Mouse (Mus musculus) lung, embryonic 14.5 days (tissue): ENCODE results near the gene Gpat3. TPM values are rescaled to one million over a fixed set of nuclear protein-coding genes. Genes with fewer than 3 reads are reported as not detected.

Experiments
- ATAC-seq: fragments of 200-750 bp; cut with Nextera tagmentation; 2 replicates; pipeline ENCODE4 v1.8.0; 2017; ENCODE audit warnings: mild to moderate bottlenecking, moderate TSS enrichment, moderate library complexity; ENCODE audit not compliant: insufficient read depth
- DNase-seq: peaks from one replicate; pipeline ENCODE4 v3.0.0-alpha.2; 2015
- H3K27ac ChIP-seq: fragments of 300-500 bp; sonication (generic); 2 replicates; pipeline ENCODE4 v1.5.1; 2014; ENCODE audit warnings: low read depth, mild to moderate bottlenecking, moderate library complexity
- H3K27me3 ChIP-seq: fragments of 300-500 bp; sonication (generic); 2 replicates; pipeline ENCODE4 v1.6.1; 2014; ENCODE audit warnings: low read length, control low read depth; ENCODE audit not compliant: insufficient read depth
- H3K36me3 ChIP-seq: fragments of 300-500 bp; sonication (generic); 2 replicates; pipeline ENCODE4 v1.6.1; 2014; ENCODE audit warnings: control low read depth; ENCODE audit not compliant: insufficient read depth
- H3K4me1 ChIP-seq: fragments of 300-500 bp; sonication (generic); 2 replicates; pipeline ENCODE4 v1.6.1; 2014; ENCODE audit warnings: antibody characterized with exemption, control low read depth; ENCODE audit not compliant: insufficient read depth
- H3K4me2 ChIP-seq: fragments of 300-500 bp; sonication (generic); 2 replicates; pipeline ENCODE4 v1.6.1; 2014; ENCODE audit warnings: mild to moderate bottlenecking
- H3K4me3 ChIP-seq: fragments of 300-500 bp; sonication (generic); 2 replicates; pipeline ENCODE4 v1.5.1; 2014; ENCODE audit warnings: low read depth, low read length
- H3K9ac ChIP-seq: fragments of 300-500 bp; sonication (generic); 2 replicates; pipeline ENCODE4 v1.6.1; 2014
- H3K9me3 ChIP-seq: fragments of 300-500 bp; sonication (generic); 2 replicates; pipeline ENCODE4 v1.6.1; 2016; ENCODE audit warnings: low read depth, low read length, control low read depth
- CTCF ChIP-seq: IDR thresholded peaks from 2 replicates; pipeline ENCODE4 v1.5.1; 2016; ENCODE audit warnings: antibody characterized with exemption, low read depth
- WGBS: fragments of 180-500 bp; shearing (Covaris S2); extraction: QIAGEN DNeasy Blood & Tissue Kit; methylation state at CpG from one replicate; pipeline ENCODE4 v1.1.7; 2014; 5-methylcytosine and 5-hydroxymethylcytosine counted together
- polyA plus RNA-seq: library from polyadenylated mRNA; unstranded; fragments of >200 nt; fragmentation: Nextera tagmentation; extraction: Ambion mirVana; gene quantifications from 2 replicates; pipeline ENCODE4 v1.2.1, GENCODE M21; 2014

Gene Gpat3
- polyA plus RNA-seq, 1 experiment from 2014 or later = 0.63 TPM

DNA sequence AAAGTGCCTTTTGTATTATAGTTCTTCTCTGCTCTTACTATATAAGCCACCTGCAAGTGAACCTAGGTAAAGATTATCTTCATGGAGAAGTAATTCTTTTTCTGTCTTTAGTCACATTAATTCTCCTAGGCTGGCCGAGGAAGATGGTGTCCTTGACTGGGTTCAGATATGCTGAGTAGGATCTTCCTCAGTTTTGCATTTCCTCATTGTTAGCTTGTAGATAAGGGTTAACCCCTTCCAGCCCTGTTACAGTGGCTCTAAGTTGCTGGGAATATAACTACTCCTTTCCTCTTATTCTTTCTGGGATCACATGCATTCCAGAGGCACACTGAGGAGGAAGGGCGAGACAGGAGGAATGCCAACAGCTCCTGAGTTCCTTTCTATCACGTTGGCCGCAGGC, 15.6 kb downstream of the Gpat3 start:
- H3K9me3 ChIP-seq = no peaks in the 10 kb centered on the region
- WGBS = 32% methylated on average over 4 of the region's 4 CpGs

DNA sequence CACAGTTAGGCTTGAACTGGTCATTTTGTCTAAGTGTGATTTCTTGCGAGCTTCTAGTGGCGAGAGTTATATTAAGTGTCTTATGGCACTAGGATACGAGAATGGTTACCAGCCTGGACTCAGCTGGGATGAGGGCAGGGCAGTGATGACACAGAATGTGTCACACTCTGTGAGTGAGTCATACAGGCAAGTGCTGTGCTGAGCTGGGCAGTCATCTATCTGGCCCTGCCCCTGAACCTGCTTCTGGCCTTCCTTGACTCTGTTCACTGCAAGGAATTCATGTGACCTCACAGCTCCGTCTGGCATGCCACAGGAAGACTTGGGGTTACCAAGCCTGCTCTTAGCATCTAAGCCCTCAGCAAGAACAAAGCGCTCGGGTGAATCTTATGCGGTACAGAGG, 16.3 kb downstream of the Gpat3 start:
- ATAC-seq = no peak
- no peak overlapping the region for H3K27ac ChIP-seq
- WGBS = 73% methylated on average over 7 of the region's 7 CpGs

More for the DNA sequence above, 15.6 kb downstream of the Gpat3 start:
- no peak overlapping the region for H3K4me3 ChIP-seq
- ATAC-seq (peak; percentile 41; the same call in 1 of the 2 replicates), DNase-seq (no peak)
- no peak overlapping the region for H3K9ac ChIP-seq
- H3K4me2 ChIP-seq = no peak overlapping the region
- H3K27me3 ChIP-seq = no peaks in the 10 kb centered on the region
- no peak for TF ChIP-seq CTCF
- H3K27ac ChIP-seq = no peak overlapping the region
- no peaks in the 10 kb centered on the region for H3K4me1 ChIP-seq
- no peaks in the 10 kb centered on the region for H3K36me3 ChIP-seq

DNA sequence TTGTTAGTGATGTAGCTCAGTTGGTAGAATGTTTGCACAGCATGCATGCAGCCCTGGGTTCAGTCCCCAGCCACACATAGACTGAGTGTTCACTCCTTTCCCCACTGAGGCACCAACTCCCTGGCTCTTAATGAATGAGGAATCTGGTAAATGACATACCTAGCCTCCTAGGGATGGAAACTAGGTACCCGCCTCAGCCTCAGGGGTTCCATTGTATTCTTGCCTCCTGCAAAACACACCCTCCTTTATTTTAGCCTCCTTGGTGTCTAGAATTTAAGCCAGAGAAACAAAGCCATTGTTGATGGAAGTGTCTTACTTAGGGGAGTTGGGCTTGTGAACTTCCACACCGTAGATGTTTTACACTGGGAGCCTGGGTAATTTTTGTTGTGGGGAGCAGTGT, 17.6 kb downstream of the Gpat3 start:
- Histone ChIP-seq H3K4me2 (no peak overlapping the region), H3K4me1 (no peaks in the 10 kb centered on the region), H3K36me3 (no peaks in the 10 kb centered on the region), H3K27ac (no peak overlapping the region), H3K4me3 (no peak overlapping the region), H3K9me3 (no peaks in the 10 kb centered on the region), H3K9ac (no peak overlapping the region), H3K27me3 (no peaks in the 10 kb centered on the region)
- ATAC-seq = no peak
- DNase-seq = no peak
- TF ChIP-seq CTCF = no peak
- 81% methylated on average over 2 of the region's 2 CpGs for WGBS

More for the DNA sequence above, 16.3 kb downstream of the Gpat3 start:
- no peak for TF ChIP-seq CTCF
- Histone ChIP-seq H3K4me3 (no peak overlapping the region), H3K27me3 (no peaks in the 10 kb centered on the region), H3K9ac (no peak overlapping the region), H3K4me2 (no peak overlapping the region), H3K36me3 (no peaks in the 10 kb centered on the region), H3K9me3 (no peaks in the 10 kb centered on the region), H3K4me1 (no peaks in the 10 kb centered on the region)
- no peak for DNase-seq

DNA sequence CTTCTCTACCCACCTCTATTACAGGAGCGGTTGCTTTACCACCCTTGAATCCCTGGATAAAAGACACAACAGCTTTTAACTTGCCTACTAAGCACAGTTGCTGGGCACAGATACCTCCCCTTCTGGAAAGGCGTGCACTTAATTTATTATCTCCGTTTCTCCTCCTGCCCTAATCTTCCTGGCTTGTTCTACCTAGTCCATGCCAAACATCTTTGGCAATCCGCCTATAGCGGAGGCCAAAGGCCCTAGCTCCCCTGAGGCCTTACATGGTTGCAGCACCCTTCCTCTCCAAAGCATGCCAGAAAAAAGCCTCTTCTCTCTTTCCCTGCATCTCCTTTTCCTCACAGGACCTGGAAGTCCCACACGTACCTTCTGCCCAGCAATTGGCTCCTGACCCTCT, 18.9 kb downstream of the Gpat3 start:
- H3K4me2 ChIP-seq = no peak overlapping the region
- no peak overlapping the region for H3K27ac ChIP-seq
- no peaks in the 10 kb centered on the region for H3K36me3 ChIP-seq
- H3K4me3 ChIP-seq = no peak overlapping the region
- no peak overlapping the region for H3K9ac ChIP-seq
- no peak for TF ChIP-seq CTCF
- ATAC-seq (no peak), DNase-seq (no peak)
- no peaks in the 10 kb centered on the region for H3K27me3 ChIP-seq
- 76% methylated on average over 6 of the region's 6 CpGs for WGBS
- no peaks in the 10 kb centered on the region for H3K4me1 ChIP-seq
- H3K9me3 ChIP-seq = no peaks in the 10 kb centered on the region

DNA sequence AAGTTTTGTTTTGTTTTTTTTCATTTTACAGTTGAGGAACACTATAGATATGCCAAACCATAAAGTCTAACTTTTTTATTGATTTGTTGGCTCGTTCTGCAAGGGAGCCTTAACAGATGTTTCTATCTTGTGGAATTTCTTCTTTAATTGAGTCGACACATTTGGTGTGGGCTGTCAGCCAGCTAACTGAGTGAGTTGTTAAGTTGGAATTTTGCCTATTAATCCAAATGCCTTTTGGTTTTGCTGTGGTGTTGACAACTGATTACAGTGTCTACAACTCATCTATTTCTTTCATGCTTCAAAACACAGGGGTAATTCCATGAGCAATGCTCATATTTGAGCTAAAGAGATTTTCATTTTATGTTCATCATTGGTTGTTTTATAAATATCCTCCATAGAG, 20.7 kb downstream of the Gpat3 start:
- Histone ChIP-seq H3K4me2 (no peak overlapping the region), H3K9ac (no peak overlapping the region), H3K27me3 (no peaks in the 10 kb centered on the region), H3K27ac (no peak overlapping the region), H3K4me1 (no peaks in the 10 kb centered on the region), H3K9me3 (no peaks in the 10 kb centered on the region), H3K36me3 (no peaks in the 10 kb centered on the region), H3K4me3 (no peak overlapping the region)
- 46% methylated on average over 2 of the region's 2 CpGs for WGBS
- no peak for TF ChIP-seq CTCF
- ATAC-seq (no peak), DNase-seq (peak; percentile 18)

DNA sequence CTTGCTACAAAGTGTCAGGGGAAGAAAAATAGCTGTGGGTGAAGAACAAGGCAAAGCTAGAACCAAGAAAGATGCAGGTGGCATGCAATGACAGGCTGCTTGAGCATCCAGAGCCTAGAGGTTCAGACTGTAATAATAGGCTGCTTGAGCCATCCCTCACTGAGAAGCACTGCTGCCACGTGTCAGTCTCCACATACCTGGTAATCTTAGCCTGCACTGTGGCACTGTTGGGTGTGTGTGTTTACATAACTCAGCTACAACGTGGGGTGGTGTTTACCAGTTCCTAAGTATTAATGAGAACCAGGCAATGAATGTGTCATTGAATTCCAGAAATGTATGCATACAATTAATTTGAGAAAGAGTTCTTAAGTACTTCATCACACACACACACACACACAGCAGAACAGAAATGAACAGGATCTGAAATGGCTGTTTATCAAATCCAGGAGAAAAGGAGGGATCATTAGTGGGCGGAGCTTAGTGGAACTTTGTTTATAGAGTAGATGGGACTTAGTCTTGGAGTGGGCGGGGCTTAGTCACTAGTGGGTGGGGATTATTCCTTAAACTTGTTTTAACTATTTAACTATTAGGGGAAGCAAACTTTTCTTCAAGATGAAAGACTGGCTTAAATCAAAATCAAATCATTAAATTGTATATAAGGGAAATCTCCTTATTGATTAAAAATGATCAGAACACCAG, 23.8 kb downstream of the Gpat3 start:
- no peaks in the 10 kb centered on the region for H3K36me3 ChIP-seq
- no peak overlapping the region for H3K27ac ChIP-seq
- no peaks in the 10 kb centered on the region for H3K9me3 ChIP-seq
- TF ChIP-seq CTCF = no peak
- ATAC-seq (no peak), DNase-seq (no peak)
- H3K27me3 ChIP-seq = no peaks in the 10 kb centered on the region
- WGBS = 46% methylated on average over 4 of the region's 4 CpGs
- no peak overlapping the region for H3K4me3 ChIP-seq
- no peak overlapping the region for H3K9ac ChIP-seq
- no peaks in the 10 kb centered on the region for H3K4me1 ChIP-seq
- H3K4me2 ChIP-seq = no peak overlapping the region

DNA sequence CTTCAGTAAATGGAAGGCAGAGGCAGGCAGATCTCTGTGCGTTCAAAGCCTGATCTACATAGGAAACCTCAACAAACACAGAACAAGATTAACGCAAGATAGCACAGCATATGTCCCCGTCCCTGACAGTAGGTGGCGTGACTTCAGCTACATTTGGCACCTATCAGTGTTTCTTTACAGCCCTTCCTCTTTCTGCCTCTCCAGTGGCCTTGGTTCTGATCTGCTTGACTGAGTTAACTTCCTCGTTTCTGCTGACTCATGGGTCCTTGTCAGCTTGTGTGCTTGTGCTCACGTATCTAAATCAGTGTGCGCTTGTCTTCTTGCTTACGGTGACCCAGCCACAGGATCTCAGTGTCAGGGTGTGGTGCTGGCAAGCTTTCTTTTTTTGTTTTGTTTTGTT, 26.5 kb downstream of the Gpat3 start:
- DNase-seq = no peak
- no peaks in the 10 kb centered on the region for H3K27me3 ChIP-seq
- H3K4me2 ChIP-seq = no peak overlapping the region
- H3K27ac ChIP-seq = no peak overlapping the region
- H3K9ac ChIP-seq = no peak overlapping the region
- H3K4me1 ChIP-seq = no peaks in the 10 kb centered on the region
- TF ChIP-seq CTCF = no peak
- ATAC-seq = no peak
- 78% methylated on average over 8 of the region's 8 CpGs for WGBS
- H3K9me3 ChIP-seq = no peaks in the 10 kb centered on the region
- H3K36me3 ChIP-seq = no peaks in the 10 kb centered on the region
- no peak overlapping the region for H3K4me3 ChIP-seq
